Comparison of ENCODE assay signal across 27 mouse cellular contexts in the genomic region with DNA sequence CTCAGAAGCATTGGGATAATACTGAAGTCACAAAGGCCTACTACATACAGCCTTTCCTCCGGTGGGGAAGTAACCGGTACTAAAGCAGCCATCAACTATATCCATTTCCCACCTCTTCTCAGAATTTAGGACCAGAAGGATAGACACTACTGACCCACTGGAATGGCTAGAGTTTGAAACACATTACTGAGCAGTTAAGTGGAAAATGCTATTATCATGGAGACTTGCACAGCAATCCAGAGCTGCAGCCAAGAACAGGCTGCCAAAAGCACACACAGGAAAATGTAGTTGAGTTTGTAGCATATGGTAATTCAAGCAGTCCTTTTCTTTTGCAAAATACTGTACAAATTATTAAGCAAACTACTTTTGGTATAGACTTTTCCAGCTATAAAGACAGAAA. TPM values are rescaled to one million over a fixed set of nuclear protein-coding genes. Genes with fewer than 3 reads are reported as not detected.
DNase-seq lines count a peak whose midpoint lies in the region; ATAC-seq lines count a peak whose summit lies in the region.
"Had no signal": no experiment of that assay in that cellular context is flagged by ENCODE, and none has a peak within 500 bp of the region (broad histone marks: within the 10 kb centered on the region; RNA-seq: fewer than 3 reads in every experiment).

No protein-coding gene starts in this region.

- peak; percentile 44 for DNase-seq in forebrain, embryonic 14.5 days (ENCODE audit: low spot score)
- no peak for DNase-seq in forebrain, embryonic 11.5 days (ENCODE audit: low spot score)
- DNase-seq in brain, adult 2 months (ENCODE audit: low read depth, low spot score) = peak; percentile 65
- DNase-seq in cerebellum, adult 18-20 months = peak; percentile 28 to 35
- DNase-seq in cerebellum, postnatal 25 days = peak; percentile 33 to 49
- DNase-seq in spleen, adult 12 weeks (ENCODE audit: low spot score) = no peak
- no peak for DNase-seq in gastrocnemius, postnatal 4 days (ENCODE audit: low spot score in 2 of 2)
- DNase-seq: adrenal gland, postnatal 25 days; forebrain, postnatal 0 days; heart, postnatal 14 days; kidney, adult 8-10 months; kidney, postnatal 4 days; lung, embryonic 14.5 days; lung, postnatal 14 days; right cerebral cortex, postnatal 14 days; thymus, adult 18-20 months; thymus, postnatal 36 days had no signal

- H3K27me3 ChIP-seq in forebrain, embryonic 14.5 days (replicated peaks; ENCODE audit: control insufficient read depth, insufficient read depth, low read length) = no peaks in the 10 kb centered on the region
- H3K27me3 ChIP-seq in forebrain, embryonic 11.5 days (ENCODE audit: control insufficient read depth, insufficient read depth, low read length) = no peaks in the 10 kb centered on the region
- H3K27me3 ChIP-seq: intestine, embryonic 15.5 days; limb, embryonic 15.5 days; liver, embryonic 15.5 days; midbrain, embryonic 15.5 days; neural tube, embryonic 12.5 days had no signal

- no peak for ATAC-seq in forebrain, embryonic 14.5 days
- ATAC-seq in forebrain, embryonic 11.5 days (replicated peaks; ENCODE audit: low FRiP score) = no peak
- ATAC-seq in granulocyte monocyte progenitor cell, adult 5-6 weeks (replicated peaks; ENCODE audit: poor library complexity, severe bottlenecking) = no peak
- ATAC-seq: forebrain, postnatal 0 days; hindbrain, embryonic 16.5 days; intestine, embryonic 15.5 days; midbrain, embryonic 15.5 days had no signal

- no peaks in the 10 kb centered on the region; the same call in 1 of the 2 replicates for H3K4me1 ChIP-seq in forebrain, embryonic 14.5 days (ENCODE audit: control insufficient read depth, insufficient read depth, low read length)
- H3K4me1 ChIP-seq in forebrain, embryonic 11.5 days (replicated peaks; ENCODE audit: control insufficient read depth, insufficient read depth, low read length) = no peaks in the 10 kb centered on the region
- H3K4me1 ChIP-seq: forebrain, embryonic 10.5 days; intestine, embryonic 15.5 days; midbrain, embryonic 15.5 days; neural tube, embryonic 12.5 days had no signal

- no peaks in the 10 kb centered on the region for H3K36me3 ChIP-seq in forebrain, embryonic 14.5 days (ENCODE audit: control insufficient read depth, insufficient read depth, low read length)
- no peaks in the 10 kb centered on the region for H3K36me3 ChIP-seq in forebrain, embryonic 11.5 days (ENCODE audit: control insufficient read depth, insufficient read depth, low read length)
- H3K36me3 ChIP-seq: intestine, embryonic 15.5 days; midbrain, embryonic 15.5 days had no signal

- no peak overlapping the region for H3K9ac ChIP-seq in forebrain, embryonic 14.5 days (ENCODE audit: low read length)
- H3K9ac ChIP-seq in forebrain, embryonic 11.5 days (ENCODE audit: low read length) = no peak overlapping the region
- H3K9ac ChIP-seq: forebrain, postnatal 0 days; intestine, embryonic 15.5 days; limb, embryonic 15.5 days; liver, embryonic 15.5 days; lung, embryonic 14.5 days; midbrain, embryonic 15.5 days; neural tube, embryonic 12.5 days had no signal

- no peak overlapping the region for H3K4me3 ChIP-seq in forebrain, embryonic 14.5 days (ENCODE audit: low read depth, low read length)
- H3K4me3 ChIP-seq in forebrain, embryonic 11.5 days (ENCODE audit: low read depth, low read length) = no peak overlapping the region
- H3K4me3 ChIP-seq: forebrain, embryonic 10.5 days; intestine, embryonic 15.5 days; limb, embryonic 10.5 days; limb, embryonic 15.5 days; liver, embryonic 15.5 days; midbrain, embryonic 15.5 days; neural tube, embryonic 12.5 days had no signal

- no peak overlapping the region for H3K27ac ChIP-seq in forebrain, embryonic 14.5 days (ENCODE audit: low read depth, low read length)
- H3K27ac ChIP-seq in forebrain, embryonic 11.5 days (ENCODE audit: low read depth, low read length) = no peak overlapping the region
- H3K27ac ChIP-seq: forebrain, embryonic 10.5 days; intestine, embryonic 15.5 days; kidney, postnatal 0 days; limb, embryonic 10.5 days; liver, embryonic 15.5 days; midbrain, embryonic 15.5 days; neural tube, embryonic 12.5 days had no signal

- 65% methylated on average over 2 of the region's 2 CpGs for WGBS in forebrain, embryonic 14.5 days
- WGBS in forebrain, embryonic 11.5 days = 88% methylated on average over 2 of the region's 2 CpGs

- H3K9me3 ChIP-seq in forebrain, embryonic 14.5 days (replicated peaks; ENCODE audit: control insufficient read depth, low read length) = no peaks in the 10 kb centered on the region
- H3K9me3 ChIP-seq in forebrain, embryonic 11.5 days (ENCODE audit: control insufficient read depth, low read length) = no peaks in the 10 kb centered on the region
- H3K9me3 ChIP-seq: forebrain, embryonic 10.5 days; intestine, embryonic 15.5 days; limb, embryonic 10.5 days; limb, embryonic 15.5 days; liver, embryonic 15.5 days; midbrain, embryonic 15.5 days; neural tube, embryonic 12.5 days had no signal

- H3K4me2 ChIP-seq in forebrain, embryonic 14.5 days (ENCODE audit: low read length) = no peak overlapping the region
- no peak overlapping the region for H3K4me2 ChIP-seq in forebrain, embryonic 11.5 days (ENCODE audit: low read depth, low read length, severe bottlenecking)
- H3K4me2 ChIP-seq: intestine, embryonic 15.5 days; limb, embryonic 15.5 days; liver, embryonic 15.5 days; lung, embryonic 14.5 days; midbrain, embryonic 15.5 days; neural tube, embryonic 12.5 days had no signal

RNA-seq across cellular contexts. Expression of gene Pdhx, which starts 28.0 kb away (rescaled TPM):
- 63.8 and 67.5 TPM in 2 replicates for polyA plus RNA-seq in forebrain, embryonic 14.5 days (2014; fragmentation: Nextera tagmentation; extraction: Ambion mirVana)
- polyA plus RNA-seq in forebrain, embryonic 11.5 days (2014; fragmentation: Nextera tagmentation; extraction: Ambion mirVana) = 45.3 and 48.0 TPM in 2 replicates
- total RNA-seq in gastrocnemius, postnatal 4 days (2021) = 10 to 100 TPM; 60.0 to 64.6 TPM
- total RNA-seq in granulocyte monocyte progenitor cell, adult 5-6 weeks (2014; fragmentation: Nextera tagmentation) = 18.8 and 19.9 TPM in 2 replicates
- 25.5 and 47.9 TPM in 2 replicates for total RNA-seq in granulocyte monocyte progenitor cell, adult 5-6 weeks (2017)

RNA-seq across cellular contexts. Expression of gene Apip, which starts 28.2 kb away (rescaled TPM):
- 52.4 and 61.6 TPM in 2 replicates for polyA plus RNA-seq in forebrain, embryonic 14.5 days (2014; fragmentation: Nextera tagmentation; extraction: Ambion mirVana)
- polyA plus RNA-seq in forebrain, embryonic 11.5 days (2014; fragmentation: Nextera tagmentation; extraction: Ambion mirVana) = 55.7 and 58.7 TPM in 2 replicates
- 10 to 100 TPM; 37.6 to 45.2 TPM for total RNA-seq in gastrocnemius, postnatal 4 days (2021)
- total RNA-seq in granulocyte monocyte progenitor cell, adult 5-6 weeks (2014; fragmentation: Nextera tagmentation) = 38.1 and 47.7 TPM in 2 replicates
- 31.8 and 38.2 TPM in 2 replicates for total RNA-seq in granulocyte monocyte progenitor cell, adult 5-6 weeks (2017)

Comparison
In these comparisons a context has a peak if more than half of its experiments do, and no peak if none do; other contexts are left out.
1. DNase-seq: peak in forebrain, embryonic 14.5 days (single experiment), brain, adult 2 months (single experiment), cerebellum, adult 18-20 months (2 of 2) and cerebellum, postnatal 25 days (2 of 2); none in forebrain, embryonic 11.5 days (single experiment), spleen, adult 12 weeks (single experiment) and gastrocnemius, postnatal 4 days (0 of 2).